Mouse (Mus musculus): ENCODE results near the gene Frzb. TPM values are rescaled to one million over a fixed set of nuclear protein-coding genes. Genes with fewer than 3 reads are reported as not detected.

Frzb gene
- polyA plus RNA-seq, 2 experiments: 10.8 to 13.9 TPM

- Histone ChIP-seq H3K4me2 (replicated peaks; ENCODE audit: low read depth, low read length, severe bottlenecking) (no peak overlapping the region), H3K9me3 (ENCODE audit: control insufficient read depth, low read length) (no peaks in the 10 kb centered on the region), H3K27ac (replicated peaks; ENCODE audit: low read depth, low read length) (no peak overlapping the region), H3K27me3 (ENCODE audit: control insufficient read depth, insufficient read depth, low read length) (no peaks in the 10 kb centered on the region), H3K4me1 (ENCODE audit: control insufficient read depth, insufficient read depth, low read length) (peaks cover 3% of the 10 kb centered on the region; the same call in 1 of the 2 replicates), H3K4me3 (replicated peaks; ENCODE audit: low read length) (no peak overlapping the region), H3K36me3 (ENCODE audit: control insufficient read depth, insufficient read depth, low read length) (no peaks in the 10 kb centered on the region), H3K9ac (ENCODE audit: low read depth, low read length, severe bottlenecking) (no peak overlapping the region)
- ATAC-seq (ENCODE audit: low FRiP score, low read depth) (no peak), DNase-seq (ENCODE audit: low spot score) (no peak)
- WGBS: 71% methylated on average over 3 of the region's 3 CpGs
- TF ChIP-seq POLR2A (IDR thresholded peaks at IDR 0.05; ENCODE audit: borderline replicate concordance, extremely low read depth, insufficient read depth, insufficient read length): no peak
Observed at GRCm38 (mm10) chr2:80388341-80388740, 59.1 kb downstream of the Frzb start.

GRCm38 (mm10) chr2:80387668-80388067, 59.8 kb downstream of the Frzb start:
- WGBS: 59% methylated on average over 9 of the region's 9 CpGs
- peak; percentile 62 for ATAC-seq (ENCODE audit: low FRiP score, low read depth)
- Histone ChIP-seq H3K4me1 (ENCODE audit: control insufficient read depth, insufficient read depth, low read length) (peaks cover 3% of the 10 kb centered on the region; the same call in 1 of the 2 replicates), H3K9me3 (ENCODE audit: control insufficient read depth, low read length) (no peaks in the 10 kb centered on the region), H3K27ac (replicated peaks; ENCODE audit: low read depth, low read length) (no peak overlapping the region), H3K4me3 (replicated peaks; ENCODE audit: low read length) (no peak overlapping the region), H3K36me3 (ENCODE audit: control insufficient read depth, insufficient read depth, low read length) (no peaks in the 10 kb centered on the region), H3K27me3 (ENCODE audit: control insufficient read depth, insufficient read depth, low read length) (no peaks in the 10 kb centered on the region), H3K9ac (ENCODE audit: low read depth, low read length, severe bottlenecking) (no peak overlapping the region), H3K4me2 (replicated peaks; ENCODE audit: low read depth, low read length, severe bottlenecking) (no peak overlapping the region)
- peak; percentile 36 for DNase-seq (ENCODE audit: low spot score)
- TF ChIP-seq POLR2A (IDR thresholded peaks at IDR 0.05; ENCODE audit: borderline replicate concordance, extremely low read depth, insufficient read depth, insufficient read length): no peak

DNA sequence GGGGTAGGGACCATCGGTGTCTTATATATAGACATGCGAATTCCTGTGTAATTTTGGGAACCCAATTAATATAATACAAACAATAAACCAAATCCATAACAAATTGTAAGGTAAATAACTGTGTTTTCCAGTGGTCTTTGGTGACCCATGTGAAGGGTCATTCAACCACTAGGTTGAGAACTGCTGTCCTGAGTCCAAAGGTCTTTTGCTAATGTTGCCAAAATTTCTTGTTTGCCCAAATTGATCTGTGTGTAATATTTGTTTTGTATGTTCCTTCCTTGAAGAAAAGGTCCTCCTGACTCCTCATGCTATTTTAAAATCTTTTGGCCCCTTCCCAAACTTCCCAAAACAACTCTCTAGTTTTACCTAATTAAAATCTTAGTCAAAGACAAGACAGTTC, 61.2 kb downstream of the Frzb start:
- Histone ChIP-seq H3K9ac (ENCODE audit: low read depth, low read length, severe bottlenecking) (no peak overlapping the region), H3K27ac (replicated peaks; ENCODE audit: low read depth, low read length) (no peak overlapping the region), H3K4me1 (ENCODE audit: control insufficient read depth, insufficient read depth, low read length) (peaks cover 3% of the 10 kb centered on the region; the same call in 1 of the 2 replicates), H3K4me2 (replicated peaks; ENCODE audit: low read depth, low read length, severe bottlenecking) (no peak overlapping the region), H3K36me3 (ENCODE audit: control insufficient read depth, insufficient read depth, low read length) (no peaks in the 10 kb centered on the region), H3K27me3 (ENCODE audit: control insufficient read depth, insufficient read depth, low read length) (no peaks in the 10 kb centered on the region), H3K9me3 (ENCODE audit: control insufficient read depth, low read length) (no peaks in the 10 kb centered on the region), H3K4me3 (replicated peaks; ENCODE audit: low read length) (no peak overlapping the region)
- DNase-seq (ENCODE audit: low spot score) (no peak), ATAC-seq (ENCODE audit: low FRiP score, low read depth) (no peak)
- WGBS: 93% methylated on average over 2 of the region's 2 CpGs
- no peak for TF ChIP-seq POLR2A (IDR thresholded peaks at IDR 0.05; ENCODE audit: borderline replicate concordance, extremely low read depth, insufficient read depth, insufficient read length)

- 34% methylated on average over 4 of the region's 4 CpGs for WGBS
- no peaks in the 10 kb centered on the region for H3K9me3 ChIP-seq (ENCODE audit: control insufficient read depth, low read length)
- H3K9ac ChIP-seq (ENCODE audit: low read depth, low read length, severe bottlenecking): no peak overlapping the region
- H3K4me2 ChIP-seq (replicated peaks; ENCODE audit: low read depth, low read length, severe bottlenecking): no peak overlapping the region
- no peak for DNase-seq (ENCODE audit: low spot score)
- no peak for ATAC-seq (ENCODE audit: low FRiP score, low read depth)
- H3K36me3 ChIP-seq (ENCODE audit: control insufficient read depth, insufficient read depth, low read length): no peaks in the 10 kb centered on the region
- no peak overlapping the region for H3K27ac ChIP-seq (replicated peaks; ENCODE audit: low read depth, low read length)
- peaks cover 3% of the 10 kb centered on the region; the same call in 1 of the 2 replicates for H3K4me1 ChIP-seq (ENCODE audit: control insufficient read depth, insufficient read depth, low read length)
- no peaks in the 10 kb centered on the region for H3K27me3 ChIP-seq (ENCODE audit: control insufficient read depth, insufficient read depth, low read length)
- H3K4me3 ChIP-seq (replicated peaks; ENCODE audit: low read length): no peak overlapping the region
- no peak for TF ChIP-seq POLR2A (IDR thresholded peaks at IDR 0.05; ENCODE audit: borderline replicate concordance, extremely low read depth, insufficient read depth, insufficient read length)
Observed at GRCm38 (mm10) chr2:80384447-80384846, 63.0 kb downstream of the Frzb start.

- DNase-seq (ENCODE audit: low spot score) (no peak), ATAC-seq (ENCODE audit: low FRiP score, low read depth) (no peak)
- no peak for TF ChIP-seq POLR2A (IDR thresholded peaks at IDR 0.05; ENCODE audit: borderline replicate concordance, extremely low read depth, insufficient read depth, insufficient read length)
- no peak overlapping the region for H3K9ac ChIP-seq (ENCODE audit: low read depth, low read length, severe bottlenecking)
- WGBS: 88% methylated on average over 5 of the region's 5 CpGs
- no peak overlapping the region for H3K4me3 ChIP-seq (replicated peaks; ENCODE audit: low read length)
- H3K9me3 ChIP-seq (ENCODE audit: control insufficient read depth, low read length): no peaks in the 10 kb centered on the region
- H3K27me3 ChIP-seq (ENCODE audit: control insufficient read depth, insufficient read depth, low read length): no peaks in the 10 kb centered on the region
- no peak overlapping the region for H3K4me2 ChIP-seq (replicated peaks; ENCODE audit: low read depth, low read length, severe bottlenecking)
- H3K27ac ChIP-seq (replicated peaks; ENCODE audit: low read depth, low read length): no peak overlapping the region
- H3K36me3 ChIP-seq (ENCODE audit: control insufficient read depth, insufficient read depth, low read length): no peaks in the 10 kb centered on the region
- H3K4me1 ChIP-seq (ENCODE audit: control insufficient read depth, insufficient read depth, low read length): no peaks in the 10 kb centered on the region
Observed at GRCm38 (mm10) chr2:80379848-80380247, 67.6 kb downstream of the Frzb start.

- no peak for TF ChIP-seq POLR2A (IDR thresholded peaks at IDR 0.05; ENCODE audit: borderline replicate concordance, extremely low read depth, insufficient read depth, insufficient read length)
- Histone ChIP-seq H3K9ac (ENCODE audit: low read depth, low read length, severe bottlenecking) (no peak overlapping the region), H3K27ac (replicated peaks; ENCODE audit: low read depth, low read length) (no peak overlapping the region), H3K27me3 (ENCODE audit: control insufficient read depth, insufficient read depth, low read length) (no peaks in the 10 kb centered on the region), H3K36me3 (ENCODE audit: control insufficient read depth, insufficient read depth, low read length) (no peaks in the 10 kb centered on the region), H3K9me3 (ENCODE audit: control insufficient read depth, low read length) (no peaks in the 10 kb centered on the region), H3K4me2 (replicated peaks; ENCODE audit: low read depth, low read length, severe bottlenecking) (no peak overlapping the region), H3K4me3 (replicated peaks; ENCODE audit: low read length) (no peak overlapping the region), H3K4me1 (ENCODE audit: control insufficient read depth, insufficient read depth, low read length) (0 out of 2 replicates have a peak, but pooled peaks cover 4% of the 10 kb centered on the region)
- ATAC-seq (ENCODE audit: low FRiP score, low read depth) (no peak), DNase-seq (ENCODE audit: low spot score) (no peak)
Observed at GRCm38 (mm10) chr2:80374892-80375291, 72.5 kb downstream of the Frzb start.

Measured in limb, embryonic 14.5 days (tissue).